Mouse (Mus musculus) heart, adult 2 months (tissue): ENCODE measurements around the gene Map7d3.

ENCODE experiments used
- CTCF ChIP-seq: fragments of 200-600 bp; IDR thresholded peaks from 2 replicates; pipeline ENCODE4 v1.8.1; 2022; ENCODE audit warnings: antibody characterized with exemption, mild to moderate bottlenecking, moderate library complexity
- POLR2A ChIP-seq: fragments of 200-500 bp; IDR thresholded peaks from 2 replicates; pipeline ENCODE4 v1.6.1; 2011; ENCODE audit warnings: mild to moderate bottlenecking, low read depth, low read length, control low read depth; ENCODE audit not compliant: insufficient read depth

DNA sequence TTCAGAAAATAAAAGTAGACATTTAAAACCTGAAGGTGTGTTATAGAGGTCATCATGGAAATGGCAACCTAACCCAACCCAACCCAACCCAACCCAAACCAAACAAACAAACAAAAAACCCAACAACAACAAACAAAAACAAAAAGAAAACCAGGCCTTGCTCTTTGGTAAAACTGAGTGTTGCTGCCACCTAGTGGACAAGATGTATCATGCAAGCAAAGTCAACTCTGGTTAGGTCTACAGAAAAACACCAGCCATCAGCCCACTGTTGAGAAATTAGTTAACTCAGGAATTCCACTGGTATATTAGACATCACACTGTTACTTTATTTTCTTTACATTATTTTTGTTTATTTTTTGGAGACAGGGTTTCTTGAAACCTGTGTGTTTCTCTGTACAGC lies 17.2 kb upstream of the Map7d3 start:
- TF ChIP-seq CTCF, result peak; percentile 78
- no peak for TF ChIP-seq POLR2A
